Comparison of ENCODE assay signal across 16 mouse cellular contexts in the genomic region with DNA sequence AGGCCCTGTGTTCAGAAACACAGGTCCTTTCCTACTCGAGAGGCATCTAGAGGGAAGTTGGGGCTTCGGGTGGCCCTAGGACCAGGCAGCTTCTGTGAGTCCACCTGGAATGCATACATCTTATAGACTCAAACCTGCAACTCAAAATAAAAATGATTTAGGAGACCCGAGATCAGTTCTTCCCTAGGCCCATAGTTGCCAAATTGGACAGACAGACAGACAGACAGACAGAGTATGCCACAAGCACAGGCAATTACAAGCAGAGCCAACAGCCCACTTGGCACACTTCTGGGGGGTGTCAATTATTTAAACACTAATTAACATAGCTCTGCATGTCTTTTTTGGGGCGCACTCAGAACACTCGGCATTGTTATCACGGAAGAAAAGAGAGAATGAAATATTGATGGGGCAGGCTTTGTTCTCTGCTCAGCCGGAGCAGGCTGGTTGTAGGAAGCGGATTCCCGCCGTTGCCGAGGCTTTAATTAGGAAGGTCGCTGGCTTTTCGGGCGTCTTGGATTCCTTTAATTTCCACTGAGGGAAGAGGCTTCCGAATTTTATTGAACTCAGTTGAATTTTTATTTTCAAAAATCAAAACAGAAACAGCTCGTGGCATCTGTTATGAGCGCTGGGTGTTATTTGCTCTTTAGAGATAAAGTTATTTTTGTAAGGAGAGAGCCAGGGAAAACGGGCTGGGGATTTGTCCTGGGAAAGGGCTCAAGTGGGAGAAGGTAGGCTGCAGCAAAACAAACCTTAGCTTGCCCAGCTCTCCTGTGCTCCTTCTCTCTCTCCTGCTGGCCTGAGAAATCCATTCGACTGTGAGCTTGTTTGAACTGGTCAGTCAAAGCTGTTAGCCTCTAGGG.
A peak's percentile ranks its signal among the peaks of the same experiment; 100 is the strongest.
DNase-seq lines count a peak whose midpoint lies in the region; ATAC-seq and TF ChIP-seq lines count a peak whose summit lies in the region.
"Had no signal": no experiment of that assay in that cellular context is flagged by ENCODE, and none has a peak within 500 bp of the region (broad histone marks: within the 10 kb centered on the region; RNA-seq: fewer than 3 reads in every experiment).

No protein-coding gene starts in this region.

- H3K27ac ChIP-seq in embryonic facial prominence, embryonic 14.5 days (replicated peaks; ENCODE audit: low read depth, low read length), result no peak overlapping the region
- H3K27ac ChIP-seq in hindbrain, embryonic 13.5 days, result no peak overlapping the region
- peak overlapping the region; percentile 74 for H3K27ac ChIP-seq in midbrain, embryonic 13.5 days
- H3K27ac ChIP-seq in left cerebral cortex, adult 2 months, result no peak overlapping the region
- H3K27ac ChIP-seq: liver, embryonic 12.5 days had no signal

- H3K36me3 ChIP-seq in embryonic facial prominence, embryonic 14.5 days (ENCODE audit: control insufficient read depth, insufficient read depth, low read length), result no peaks in the 10 kb centered on the region
- no peaks in the 10 kb centered on the region for H3K36me3 ChIP-seq in hindbrain, embryonic 13.5 days
- H3K36me3 ChIP-seq in midbrain, embryonic 13.5 days, result no peaks in the 10 kb centered on the region
- H3K36me3 ChIP-seq: liver, embryonic 12.5 days had no signal

- H3K9me3 ChIP-seq in embryonic facial prominence, embryonic 14.5 days (ENCODE audit: control insufficient read depth, low read length), result 0 out of 2 replicates have a peak, but pooled peaks cover under 1% of the 10 kb centered on the region
- 0 out of 2 replicates have a peak, but pooled peaks cover 3% of the 10 kb centered on the region for H3K9me3 ChIP-seq in hindbrain, embryonic 13.5 days
- H3K9me3 ChIP-seq in midbrain, embryonic 13.5 days, result no peaks in the 10 kb centered on the region
- H3K9me3 ChIP-seq: liver, embryonic 12.5 days; megakaryocyte, embryonic 14.5 days had no signal

- H3K9ac ChIP-seq in embryonic facial prominence, embryonic 14.5 days (ENCODE audit: low read depth, low read length), result no peak overlapping the region
- peak overlapping the region; percentile 46 for H3K9ac ChIP-seq in hindbrain, embryonic 13.5 days
- H3K9ac ChIP-seq in midbrain, embryonic 13.5 days (replicated peaks), result no peak overlapping the region
- H3K9ac ChIP-seq: liver, embryonic 12.5 days had no signal

- peak; percentile 48 for DNase-seq in embryo, embryonic 10 days (ENCODE audit: low spot score)
- DNase-seq in embryonic facial prominence, embryonic 14.5 days (ENCODE audit: low spot score), result peak; percentile 28
- no peak for DNase-seq in cerebellum, adult 9-10 months
- no peak for DNase-seq in right cerebral cortex, postnatal 14 days
- DNase-seq in heart, postnatal 14 days, result no peak
- DNase-seq in left cerebral cortex, adult 2 months (ENCODE audit: extremely low spot score in 1 of 2, low spot score in 2 of 2), result no peak
- DNase-seq: cerebellum, adult 11-12 months; gastrocnemius, postnatal 10 days; heart, postnatal 4 days; kidney, adult 11 months; thymus, postnatal 25 days had no signal

- no peak for TF ChIP-seq CTCF in left cerebral cortex, adult 2 months (IDR thresholded peaks at IDR 0.05)

- 0 out of 2 replicates have a peak, but pooled peaks cover 3% of the 10 kb centered on the region for H3K4me1 ChIP-seq in embryonic facial prominence, embryonic 14.5 days (ENCODE audit: control insufficient read depth, insufficient read depth, low read length)
- H3K4me1 ChIP-seq in hindbrain, embryonic 13.5 days (replicated peaks), result peaks cover 19% of the 10 kb centered on the region
- H3K4me1 ChIP-seq in midbrain, embryonic 13.5 days (replicated peaks), result peaks cover 29% of the 10 kb centered on the region
- H3K4me1 ChIP-seq: liver, embryonic 12.5 days; megakaryocyte, embryonic 14.5 days had no signal

- ATAC-seq in embryonic facial prominence, embryonic 14.5 days (ENCODE audit: low read depth), result no peak
- no peak for ATAC-seq in hindbrain, embryonic 13.5 days (ENCODE audit: low FRiP score)
- peak; percentile 56; the same call in 1 of the 2 replicates for ATAC-seq in midbrain, embryonic 13.5 days
- ATAC-seq: liver, embryonic 12.5 days; lung, postnatal 0 days had no signal

- no peaks in the 10 kb centered on the region for H3K27me3 ChIP-seq in embryonic facial prominence, embryonic 14.5 days (replicated peaks; ENCODE audit: control insufficient read depth, insufficient read depth, low read length)
- H3K27me3 ChIP-seq in hindbrain, embryonic 13.5 days, result peaks cover 50% of the 10 kb centered on the region
- H3K27me3 ChIP-seq in midbrain, embryonic 13.5 days, result peaks cover 28% of the 10 kb centered on the region
- H3K27me3 ChIP-seq: liver, embryonic 12.5 days; megakaryocyte, embryonic 14.5 days had no signal

- WGBS in embryonic facial prominence, embryonic 14.5 days, result 32% methylated on average over 19 of the region's 19 CpGs
- WGBS in hindbrain, embryonic 13.5 days, result 23% methylated on average over 19 of the region's 19 CpGs
- 18% methylated on average over 19 of the region's 19 CpGs for whole genome bisulfite sequencing in midbrain, embryonic 13.5 days

- H3K4me2 ChIP-seq in embryonic facial prominence, embryonic 14.5 days (ENCODE audit: low read depth, low read length), result no peak overlapping the region
- peak overlapping the region; percentile 4; the same call in 1 of the 2 replicates for H3K4me2 ChIP-seq in hindbrain, embryonic 13.5 days
- 0 out of 2 replicates have a peak overlapping the region, but pooled peaks have one; percentile 1 for H3K4me2 ChIP-seq in midbrain, embryonic 13.5 days (replicated peaks)
- H3K4me2 ChIP-seq: liver, embryonic 12.5 days had no signal

- H3K4me3 ChIP-seq in embryonic facial prominence, embryonic 14.5 days (ENCODE audit: low read depth, low read length), result no peak overlapping the region
- H3K4me3 ChIP-seq in hindbrain, embryonic 13.5 days, result no peak overlapping the region
- no peak overlapping the region for H3K4me3 ChIP-seq in midbrain, embryonic 13.5 days (replicated peaks)
- H3K4me3 ChIP-seq in left cerebral cortex, adult 2 months, result no peak overlapping the region
- H3K4me3 ChIP-seq: liver, embryonic 12.5 days; megakaryocyte, embryonic 14.5 days had no signal

- intact Hi-C loops in heart, postnatal 14 days (cut with DNase I), result no loop called here
- intact Hi-C loops in left cerebral cortex, adult 2 months (cut with DNase I), result no loop called here

Comparison
In these comparisons a context has a peak if more than half of its experiments do, and no peak if none do; other contexts are left out.
1. DNase-seq: peak in embryo, embryonic 10 days (single experiment) and embryonic facial prominence, embryonic 14.5 days (single experiment); none in cerebellum, adult 9-10 months (single experiment), right cerebral cortex, postnatal 14 days (single experiment), heart, postnatal 14 days (0 of 2) and left cerebral cortex, adult 2 months (0 of 2).